Mouse (Mus musculus) brain, adult 10 weeks (tissue): ENCODE data around the gene Ccndbp1. TPM values are rescaled to one million over a fixed set of nuclear protein-coding genes. Genes with fewer than 3 reads are reported as not detected.

Source experiments
- polyA plus RNA-seq: library from polyadenylated mRNA; stranded (reverse); fragments of 350-450 nt; fragmentation: Illumina TruSeq; extraction: RNeasy Lipid Tissue Mini Kit (QIAGEN cat#74804); gene quantifications from one replicate; pipeline ENCODE4 v1.2.3, GENCODE M21; 2015; ENCODE audit warnings: low read depth, low replicate concordance

Ccndbp1 gene
- 84.3 TPM for polyA plus RNA-seq

GRCm38 (mm10) chr2:121007925-121008663 lies at the start of gene Ccndbp1:
Gene Ccndbp1, plus strand, starts transcription at chr2:121008403.

GRCm38 (mm10) chr2:120970559-120971080 lies 37.6 kb upstream of the Ccndbp1 start, which contains the start of gene Ubr1:
Gene Ubr1, minus strand, starts transcription at chr2:120970715.

GRCm38 (mm10) chr2:120976990-120977925 lies 30.9 kb upstream of the Ccndbp1 start, which contains the start of gene Tmem62:
Gene Tmem62, plus strand, starts transcription at chr2:120977017.

GRCm38 (mm10) chr2:121036733-121037341 lies 28.6 kb downstream of the Ccndbp1 start, which contains the start of gene Epb42:
Gene Epb42, minus strand, starts transcription at chr2:121037072.

Other genes starting within 250 kb of the Ccndbp1 start
- 15.6 TPM for gene Cdan1, start 158.3 kb upstream of the Ccndbp1 start, polyA plus RNA-seq
- 32.1 TPM for gene Ttbk2, start 157.8 kb upstream of the Ccndbp1 start, polyA plus RNA-seq
- gene Ubr1, start 37.7 kb upstream of the Ccndbp1 start, polyA plus RNA-seq: 20.8 TPM
- 30.4 TPM for gene Tmem62, start 31.4 kb upstream of the Ccndbp1 start, polyA plus RNA-seq
- not detected for gene Epb42, start 28.7 kb downstream of the Ccndbp1 start, polyA plus RNA-seq
- not detected for gene Tgm5, start 77.4 kb downstream of the Ccndbp1 start, polyA plus RNA-seq
- not detected for gene Tgm7, start 101.4 kb downstream of the Ccndbp1 start, polyA plus RNA-seq
- gene Adal, start 132.0 kb downstream of the Ccndbp1 start, polyA plus RNA-seq: 24.5 TPM
- 7.3 TPM for gene Lcmt2, start 132.2 kb downstream of the Ccndbp1 start, polyA plus RNA-seq
- gene Tubgcp4, start 162.3 kb downstream of the Ccndbp1 start, polyA plus RNA-seq: 28.7 TPM
- 4.7 TPM for gene Zscan29, start 162.7 kb downstream of the Ccndbp1 start, polyA plus RNA-seq